Mouse (Mus musculus) embryonic facial prominence, embryonic 13.5 days (tissue): ENCODE data around the gene Brd1. TPM values are rescaled to one million over a fixed set of nuclear protein-coding genes. Genes with fewer than 3 reads are reported as not detected.
A peak's percentile ranks its signal among the peaks of the same experiment; 100 is the strongest.
"Not testable (repeated sequence)": the region's sequence is repeated elsewhere in the genome, so short reads cannot be mapped to it uniquely, and the experiment has no call there.

Experiments used
- ATAC-seq: fragments of 200-750 bp; cut with Nextera tagmentation; 2 replicates; pipeline ENCODE4 v1.8.0; 2017; ENCODE audit warnings: low read depth; ENCODE audit not compliant: insufficient number of reproducible peaks, insufficient read depth, low FRiP score, low TSS enrichment
- H3K27ac ChIP-seq: fragments of 300-500 bp; sonication (generic); 2 replicates; pipeline ENCODE4 v1.5.1; 2015; ENCODE audit warnings: moderate library complexity, mild to moderate bottlenecking, inconsistent platforms
- H3K27me3 ChIP-seq: fragments of 300-500 bp; sonication (generic); 2 replicates; pipeline ENCODE4 v1.6.1; 2015; ENCODE audit warnings: mild to moderate bottlenecking, inconsistent platforms
- H3K36me3 ChIP-seq: fragments of 300-500 bp; sonication (generic); 2 replicates; pipeline ENCODE4 v1.6.1; 2015; ENCODE audit warnings: mild to moderate bottlenecking, inconsistent platforms
- H3K4me1 ChIP-seq: fragments of 300-500 bp; sonication (generic); 2 replicates; pipeline ENCODE4 v1.6.1; 2015; ENCODE audit warnings: inconsistent platforms
- H3K4me2 ChIP-seq: fragments of 300-500 bp; sonication (generic); 2 replicates; pipeline ENCODE4 v1.6.1; 2015; ENCODE audit warnings: moderate library complexity, mild to moderate bottlenecking, inconsistent platforms
- H3K4me3 ChIP-seq: fragments of 300-500 bp; sonication (generic); 2 replicates; pipeline ENCODE4 v1.5.1; 2015; ENCODE audit warnings: mild to moderate bottlenecking, inconsistent platforms
- H3K9ac ChIP-seq: fragments of 300-500 bp; sonication (generic); 2 replicates; pipeline ENCODE4 v1.6.1; 2015; ENCODE audit warnings: mild to moderate bottlenecking, inconsistent platforms
- H3K9me3 ChIP-seq: fragments of 300-500 bp; sonication (generic); 2 replicates; pipeline ENCODE4 v1.6.1; 2016; ENCODE audit warnings: inconsistent platforms
- WGBS: fragments of 180-500 bp; shearing (Covaris S2); methylation state at CpG from one replicate; pipeline ENCODE4 v1.1.7; 2015; ENCODE audit warnings: mixed read lengths; 5-methylcytosine and 5-hydroxymethylcytosine counted together
- polyA plus RNA-seq: library from polyadenylated mRNA; unstranded; fragments of >200 nt; fragmentation: Nextera tagmentation; extraction: Ambion mirVana; gene quantifications from 2 replicates; pipeline ENCODE4 v1.2.1, GENCODE M21; 2015

The Brd1 gene
- polyA plus RNA-seq, 1 experiment from 2014 or later, result 25.5 TPM

DNA sequence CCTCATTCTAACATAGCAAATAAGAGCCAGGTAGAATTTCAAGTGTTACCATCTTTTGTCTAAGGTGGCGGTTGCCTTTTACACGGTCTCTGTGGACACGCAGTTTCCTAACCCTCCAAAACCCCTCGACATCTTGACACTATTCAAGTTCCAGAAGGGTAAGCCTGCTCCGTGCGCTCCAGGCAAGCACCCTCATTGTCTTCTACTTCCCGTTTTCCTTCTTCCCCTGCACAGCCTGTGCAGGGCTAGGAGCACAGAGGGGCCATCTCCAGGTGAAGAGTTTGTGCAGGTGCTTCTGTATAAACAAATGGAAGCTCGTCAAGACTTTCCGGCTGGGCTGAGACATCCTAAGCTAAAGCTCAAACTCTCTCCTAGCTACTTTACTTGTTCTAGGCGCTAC is 16.0 kb upstream of the Brd1 start:
- Histone ChIP-seq H3K4me3 (no peak overlapping the region), H3K9me3 (no peaks in the 10 kb centered on the region), H3K36me3 (peaks cover 4% of the 10 kb centered on the region; the same call in 1 of the 2 replicates), H3K27me3 (no peaks in the 10 kb centered on the region), H3K9ac (no peak overlapping the region), H3K4me1 (peaks cover 17% of the 10 kb centered on the region), H3K4me2 (no peak overlapping the region), H3K27ac (no peak overlapping the region)
- WGBS, result 90% methylated on average over 10 of the region's 10 CpGs
- no peak for ATAC-seq

GRCm38 (mm10) chr15:88749617-88750016 is 15.6 kb upstream of the Brd1 start:
- 86% methylated on average over 8 of the region's 8 CpGs for WGBS
- not testable (repeated sequence) for ATAC-seq, H3K9ac ChIP-seq

GRCm38 (mm10) chr15:88745926-88746325 is 11.9 kb upstream of the Brd1 start:
- Histone ChIP-seq H3K4me1 (peaks cover 5% of the 10 kb centered on the region), H3K9ac (no peak overlapping the region), H3K4me2 (no peak overlapping the region), H3K27me3 (no peaks in the 10 kb centered on the region), H3K36me3 (no peaks in the 10 kb centered on the region), H3K9me3 (no peaks in the 10 kb centered on the region), H3K27ac (no peak overlapping the region), H3K4me3 (no peak overlapping the region)
- 42% methylated on average over 3 of the region's 3 CpGs for WGBS
- ATAC-seq, result no peak

More at GRCm38 (mm10) chr15:88749617-88750016, 15.6 kb upstream of the Brd1 start:
- H3K4me1 ChIP-seq, result peaks cover 17% of the 10 kb centered on the region
- H3K27ac ChIP-seq, H3K4me2 ChIP-seq, H3K4me3 ChIP-seq, H3K27me3 ChIP-seq, H3K9me3 ChIP-seq, H3K36me3 ChIP-seq: not testable (repeated sequence)

GRCm38 (mm10) chr15:88745347-88745746 is 11.3 kb upstream of the Brd1 start:
- ATAC-seq, result no peak
- Histone ChIP-seq H3K4me3 (no peak overlapping the region), H3K9ac (no peak overlapping the region), H3K4me1 (no peaks in the 10 kb centered on the region), H3K4me2 (no peak overlapping the region), H3K27me3 (no peaks in the 10 kb centered on the region), H3K36me3 (no peaks in the 10 kb centered on the region), H3K27ac (no peak overlapping the region), H3K9me3 (no peaks in the 10 kb centered on the region)
- WGBS, result 81% methylated on average over 3 of the region's 3 CpGs

DNA sequence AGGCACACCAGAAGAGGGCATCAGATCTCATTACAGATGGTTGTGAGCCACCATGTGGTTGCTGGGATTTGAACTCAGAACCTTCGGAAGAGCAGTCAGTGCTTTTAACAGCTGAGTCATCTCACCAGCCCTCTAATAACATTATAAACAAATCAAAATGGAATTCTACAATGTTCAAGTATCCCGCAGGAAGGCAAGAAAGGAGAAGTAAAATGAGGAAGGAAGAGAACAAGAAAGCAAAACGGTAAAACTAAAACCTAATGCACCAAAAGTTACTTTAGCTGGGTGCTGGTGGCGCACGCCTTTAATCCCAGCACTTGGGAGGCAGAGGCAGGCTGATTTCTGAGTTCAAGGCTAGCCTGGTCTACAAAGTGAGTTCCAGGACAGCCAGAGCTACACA is 9.3 kb upstream of the Brd1 start:
- H3K27ac ChIP-seq, H3K36me3 ChIP-seq, H3K4me3 ChIP-seq, ATAC-seq, H3K9me3 ChIP-seq, H3K4me2 ChIP-seq, H3K9ac ChIP-seq, H3K4me1 ChIP-seq, H3K27me3 ChIP-seq: not testable (repeated sequence)
- 87% methylated on average over 5 of the region's 5 CpGs for WGBS

- Histone ChIP-seq H3K9me3 (no peaks in the 10 kb centered on the region), H3K4me2 (no peak overlapping the region), H3K4me3 (no peak overlapping the region), H3K27me3 (no peaks in the 10 kb centered on the region), H3K4me1 (no peaks in the 10 kb centered on the region), H3K36me3 (no peaks in the 10 kb centered on the region), H3K9ac (no peak overlapping the region), H3K27ac (no peak overlapping the region)
- no peak for ATAC-seq
- 47% methylated on average over 6 of the region's 6 CpGs for WGBS
These were observed 7.3 kb upstream of the Brd1 start for GRCm38 (mm10) chr15:88741366-88741765.

- H3K27ac ChIP-seq, result no peak overlapping the region
- ATAC-seq, result no peak
- H3K36me3 ChIP-seq, result no peaks in the 10 kb centered on the region
- no peak overlapping the region for H3K4me2 ChIP-seq
- H3K9ac ChIP-seq, result no peak overlapping the region
- no peak overlapping the region for H3K4me3 ChIP-seq
- H3K4me1 ChIP-seq, result peaks cover 4% of the 10 kb centered on the region; the same call in 1 of the 2 replicates
- WGBS, result 78% methylated on average over 2 of the region's 2 CpGs
- no peaks in the 10 kb centered on the region for H3K27me3 ChIP-seq
- no peaks in the 10 kb centered on the region for H3K9me3 ChIP-seq
These were observed 4.4 kb upstream of the Brd1 start for GRCm38 (mm10) chr15:88738466-88738865.

- Histone ChIP-seq H3K27ac (no peak overlapping the region), H3K27me3 (no peaks in the 10 kb centered on the region), H3K4me3 (no peak overlapping the region), H3K4me2 (no peak overlapping the region), H3K4me1 (peaks cover 21% of the 10 kb centered on the region), H3K36me3 (no peaks in the 10 kb centered on the region), H3K9ac (no peak overlapping the region), H3K9me3 (no peaks in the 10 kb centered on the region)
- 74% methylated on average over 4 of the region's 4 CpGs for WGBS
- ATAC-seq, result no peak
These were observed 2.1 kb upstream of the Brd1 start for GRCm38 (mm10) chr15:88736166-88736565.

GRCm38 (mm10) chr15:88733041-88733751 is 837 bp downstream of the Brd1 start:
- Histone ChIP-seq H3K36me3 (peaks cover 25% of the 10 kb centered on the region), H3K9ac (peak overlapping the region; percentile 99), H3K27me3 (no peaks in the 10 kb centered on the region), H3K4me1 (peaks cover 26% of the 10 kb centered on the region), H3K4me3 (peak overlapping the region; percentile 100), H3K4me2 (peak overlapping the region; percentile 89), H3K9me3 (no peaks in the 10 kb centered on the region), H3K27ac (peak overlapping the region; percentile 90)
- WGBS, result under 1% methylated on average over 62 of the region's 86 CpGs
- ATAC-seq, result peak; percentile 43; the same call in 1 of the 2 replicates

DNA sequence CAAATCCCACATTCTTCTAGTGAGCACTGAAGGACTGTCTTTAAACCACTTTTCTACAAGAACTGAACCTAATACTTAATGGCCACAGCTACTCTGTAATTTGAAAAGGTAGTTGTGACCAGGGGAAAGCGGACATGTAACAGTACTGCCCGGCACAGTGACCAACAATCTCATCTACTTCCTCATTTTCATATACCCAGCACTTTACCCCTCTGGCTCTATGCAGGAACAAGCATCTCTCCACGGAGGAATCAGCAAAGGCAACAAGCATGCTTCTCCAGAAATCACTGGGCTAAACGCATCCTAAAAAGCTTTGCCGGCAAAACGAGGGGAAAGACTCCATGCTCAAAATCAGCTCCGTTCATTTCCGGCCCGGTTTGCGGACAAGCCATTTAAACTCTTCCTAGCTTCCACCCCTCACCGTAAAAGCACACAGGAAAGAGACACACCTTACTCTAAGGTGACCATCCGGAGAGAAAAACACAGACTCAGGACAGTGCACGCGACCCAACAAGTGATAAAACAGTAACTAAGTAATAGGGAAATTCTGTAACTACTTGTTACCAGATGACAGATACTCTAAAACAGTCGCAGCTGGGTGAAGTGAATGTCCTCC is 1.5 kb downstream of the Brd1 start:
- peak overlapping the region; percentile 99 for H3K9ac ChIP-seq
- no peak for ATAC-seq
- H3K4me1 ChIP-seq, result peaks cover 26% of the 10 kb centered on the region
- peak overlapping the region; percentile 89 for H3K4me2 ChIP-seq
- WGBS, result 20% methylated on average over 15 of the region's 15 CpGs
- H3K9me3 ChIP-seq, result no peaks in the 10 kb centered on the region
- peaks cover 29% of the 10 kb centered on the region for H3K36me3 ChIP-seq
- no peaks in the 10 kb centered on the region for H3K27me3 ChIP-seq
- H3K4me3 ChIP-seq, result peak overlapping the region; percentile 100
- H3K27ac ChIP-seq, result no peak overlapping the region

GRCm38 (mm10) chr15:88730717-88731116 is 3.3 kb downstream of the Brd1 start:
- no peak overlapping the region for H3K4me3 ChIP-seq
- peak overlapping the region; percentile 89; the same call in 1 of the 2 replicates for H3K4me2 ChIP-seq
- H3K27ac ChIP-seq, result no peak overlapping the region
- H3K4me1 ChIP-seq, result peaks cover 26% of the 10 kb centered on the region
- no peaks in the 10 kb centered on the region for H3K9me3 ChIP-seq
- H3K9ac ChIP-seq, result no peak overlapping the region
- WGBS, result 80% methylated on average over 3 of the region's 3 CpGs
- ATAC-seq, result no peak
- H3K36me3 ChIP-seq, result peaks cover 42% of the 10 kb centered on the region
- H3K27me3 ChIP-seq, result no peaks in the 10 kb centered on the region

- WGBS, result 75% methylated on average over 3 of the region's 3 CpGs
- peaks cover 76% of the 10 kb centered on the region for H3K36me3 ChIP-seq
These were observed 6.8 kb downstream of the Brd1 start for GRCm38 (mm10) chr15:88727204-88727603.

More at GRCm38 (mm10) chr15:88727204-88727603, 6.8 kb downstream of the Brd1 start:
- no peak overlapping the region for H3K4me3 ChIP-seq
- H3K4me2 ChIP-seq, result no peak overlapping the region
- ATAC-seq, result no peak
- peaks cover 15% of the 10 kb centered on the region for H3K4me1 ChIP-seq
- no peak overlapping the region for H3K27ac ChIP-seq
- no peaks in the 10 kb centered on the region for H3K9me3 ChIP-seq
- H3K27me3 ChIP-seq, result no peaks in the 10 kb centered on the region
- no peak overlapping the region for H3K9ac ChIP-seq
